Mouse (Mus musculus): ENCODE measurements around the gene Irf9. TPM values are rescaled to one million over a fixed set of nuclear protein-coding genes. Genes with fewer than 3 reads are reported as not detected.

The Irf9 gene
- total RNA-seq, 2 experiments from 2014 or later: 9.6 to 12.2 TPM

GRCm38 (mm10) chr14:55605743-55606459, 2.5 kb downstream of the Irf9 start:
- DNase-seq (ENCODE audit: extremely low spot score in 1 of 2, low spot score in 1 of 2): no peak

GRCm38 (mm10) chr14:55608339-55608738, 5.0 kb downstream of the Irf9 start:
- no peak for DNase-seq (ENCODE audit: extremely low spot score in 1 of 2, low spot score in 1 of 2)

GRCm38 (mm10) chr14:55613346-55613745, 10.0 kb downstream of the Irf9 start:
- DNase-seq (ENCODE audit: extremely low spot score in 1 of 2, low spot score in 1 of 2): no peak

- DNase-seq (ENCODE audit: extremely low spot score in 1 of 2, low spot score in 1 of 2): no peak
Measured at GRCm38 (mm10) chr14:55614565-55615178, 11.3 kb downstream of the Irf9 start.

GRCm38 (mm10) chr14:55615876-55616275, 12.5 kb downstream of the Irf9 start:
- DNase-seq (ENCODE audit: extremely low spot score in 1 of 2, low spot score in 1 of 2): no peak

GRCm38 (mm10) chr14:55616844-55617243, 13.5 kb downstream of the Irf9 start:
- no peak for DNase-seq (ENCODE audit: extremely low spot score in 1 of 2, low spot score in 1 of 2)

GRCm38 (mm10) chr14:55617822-55618221, 14.5 kb downstream of the Irf9 start, which contains the start of gene Rec8:
Gene Rec8 (plus strand): TSS chr14:55618037.
- DNase-seq (ENCODE audit: extremely low spot score in 1 of 2, low spot score in 1 of 2): no peak

GRCm38 (mm10) chr14:55618486-55619195, 15.3 kb downstream of the Irf9 start:
- no peak for DNase-seq (ENCODE audit: extremely low spot score in 1 of 2, low spot score in 1 of 2)

- no peak for DNase-seq (ENCODE audit: extremely low spot score in 1 of 2, low spot score in 1 of 2)
Measured at GRCm38 (mm10) chr14:55628077-55628827, 24.9 kb downstream of the Irf9 start.

GRCm38 (mm10) chr14:55629312-55629711, 25.9 kb downstream of the Irf9 start:
- DNase-seq (ENCODE audit: extremely low spot score in 1 of 2, low spot score in 1 of 2): peak in 1 of 2 experiments; percentile 66

- DNase-seq (ENCODE audit: extremely low spot score in 1 of 2, low spot score in 1 of 2): peak in 1 of 2 experiments; percentile 24
Measured at GRCm38 (mm10) chr14:55634874-55635522, 31.6 kb downstream of the Irf9 start.

GRCm38 (mm10) chr14:55635523-55636007, 32.2 kb downstream of the Irf9 start, which contains the start of gene Ipo4:
Gene Ipo4 (minus strand): TSS chr14:55635957.
- peak; percentile 79 for DNase-seq (ENCODE audit: extremely low spot score in 1 of 2, low spot score in 1 of 2)

- no peak for DNase-seq (ENCODE audit: extremely low spot score in 1 of 2, low spot score in 1 of 2)
Measured at GRCm38 (mm10) chr14:55637795-55638194, 34.4 kb downstream of the Irf9 start, which contains the start of gene Gm49378. Gene Gm49378 (minus strand): TSS chr14:55637895.

GRCm38 (mm10) chr14:55640816-55641215, 37.4 kb downstream of the Irf9 start:
- no peak for DNase-seq (ENCODE audit: extremely low spot score in 1 of 2, low spot score in 1 of 2)

- no peak for DNase-seq (ENCODE audit: extremely low spot score in 1 of 2, low spot score in 1 of 2)
Measured at GRCm38 (mm10) chr14:55641291-55641690, 37.9 kb downstream of the Irf9 start.

GRCm38 (mm10) chr14:55642679-55643059, 39.3 kb downstream of the Irf9 start:
- DNase-seq (ENCODE audit: extremely low spot score in 1 of 2, low spot score in 1 of 2): no peak

GRCm38 (mm10) chr14:55643060-55643907, 39.9 kb downstream of the Irf9 start, which contains the start of gene Tm9sf1:
Gene Tm9sf1 (minus strand): TSS chr14:55643806.
- DNase-seq (ENCODE audit: extremely low spot score in 1 of 2, low spot score in 1 of 2): peak; percentile 78 to 96

- no peak for DNase-seq (ENCODE audit: extremely low spot score in 1 of 2, low spot score in 1 of 2)
Measured at GRCm38 (mm10) chr14:55644261-55644888, 41.0 kb downstream of the Irf9 start.

Data from layer of hippocampus, postnatal 25 days (tissue).